Mouse (Mus musculus): ENCODE results near the gene Tomt.

- TF ChIP-seq MEF2A (IDR thresholded peaks at IDR 0.05; ENCODE audit: borderline replicate concordance, low read depth, low read length) (no peak), CTCF (conservative IDR thresholded peaks at IDR 0.05 in 1 of 2, IDR thresholded peaks at IDR 0.05 in 1 of 2; ENCODE audit: low read depth in 2 of 2, low read length in 2 of 2) (no peak), POLR2A (IDR thresholded peaks at IDR 0.05; ENCODE audit: low read depth, low read length) (no peak), ZNF384 (IDR thresholded peaks at IDR 0.05; ENCODE audit: low read depth, low read length) (no peak)
Observed at GRCm38 (mm10) chr7:101935957-101936356, 29.8 kb upstream of the Tomt start.

All from CH12.LX (cell line).